Mouse (Mus musculus) ES-E14 (cell line): ENCODE data around the gene Rxfp2.

ENCODE experiments used
- CHD2 ChIP-seq: IDR thresholded peaks from 2 replicates; pipeline ENCODE4 v1.6.1; 2014; ENCODE audit warnings: mild to moderate bottlenecking, low read depth, low read length, inconsistent platforms
- ZNF384 ChIP-seq: IDR thresholded peaks from 2 replicates; pipeline ENCODE4 v1.6.1; 2012; ENCODE audit warnings: low read depth, low read length, inconsistent platforms

DNA sequence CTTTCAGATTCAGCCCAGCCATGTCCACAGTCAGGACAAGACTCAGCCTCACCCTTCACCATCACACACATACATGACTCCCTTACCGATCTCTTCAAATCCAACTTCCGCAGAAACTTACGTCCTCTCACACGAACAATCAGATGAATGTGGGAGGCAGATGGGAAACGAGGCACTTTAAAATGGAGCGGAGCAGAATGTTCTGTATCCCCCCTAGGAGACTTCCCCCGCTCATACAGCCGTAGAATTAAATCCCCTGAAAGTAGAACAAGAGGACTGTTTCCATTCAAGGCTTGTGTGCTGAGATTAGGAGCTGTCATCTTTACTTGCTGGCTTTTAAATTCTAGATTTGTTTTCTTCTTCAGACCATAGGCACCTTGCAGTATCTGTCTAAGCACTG, 110.0 kb downstream of the Rxfp2 start:
- TF ChIP-seq ZNF384 = no peak
- TF ChIP-seq CHD2 = no peak
